Mouse (Mus musculus) adrenal gland, adult 10 weeks (tissue): ENCODE measurements around the gene Epdr1. TPM values are rescaled to one million over a fixed set of nuclear protein-coding genes. Genes with fewer than 3 reads are reported as not detected.

ENCODE experiments used
- polyA plus RNA-seq: library from polyadenylated mRNA; stranded (reverse); fragments of 350-450 nt; fragmentation: Illumina TruSeq; extraction: RNeasy Lipid Tissue Mini Kit (QIAGEN cat#74804); gene quantifications from one replicate; pipeline ENCODE4 v1.2.3, GENCODE M21; 2014; ENCODE audit warnings: low read depth, low replicate concordance

The Epdr1 gene
- polyA plus RNA-seq, result 32.6 TPM

DNA sequence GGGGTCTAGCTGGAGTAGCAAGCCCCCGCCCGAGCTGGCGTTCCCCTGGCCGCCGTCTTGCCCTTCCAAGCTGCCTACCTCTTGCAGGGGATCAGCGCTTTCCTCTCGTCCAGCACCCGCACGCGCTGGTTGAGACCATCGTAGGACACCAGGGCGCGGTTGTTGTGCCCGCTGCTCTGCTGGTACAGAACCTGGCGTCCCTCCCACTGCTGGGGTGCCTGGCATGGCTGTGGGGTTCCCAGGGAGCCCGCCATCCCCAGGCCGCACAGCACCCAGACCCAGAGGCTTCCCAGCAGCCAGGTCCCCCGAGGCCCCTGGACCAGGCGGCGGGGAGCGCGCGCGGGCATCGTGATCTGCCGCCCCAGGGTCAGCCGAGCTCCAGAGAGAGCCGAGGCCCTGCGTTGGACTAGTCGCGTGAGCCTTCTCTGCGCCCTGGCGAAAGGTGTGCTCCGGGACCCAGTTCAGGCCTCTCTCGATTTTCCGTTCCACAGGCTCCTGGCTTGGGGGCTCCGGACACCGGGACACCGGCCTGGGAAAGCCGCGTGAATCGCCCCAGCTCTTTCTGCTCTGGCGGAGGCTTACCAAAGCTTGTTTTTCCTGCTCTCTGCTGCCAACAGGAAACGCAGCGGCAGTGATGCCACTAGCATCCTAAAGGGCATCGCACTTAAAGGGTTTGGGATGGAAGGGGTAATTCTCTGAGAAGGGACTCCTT lies at the start of gene Epdr1:
Gene Epdr1, minus strand, starts transcription at position 712 of the 712 bp plus-strand sequence.

DNA sequence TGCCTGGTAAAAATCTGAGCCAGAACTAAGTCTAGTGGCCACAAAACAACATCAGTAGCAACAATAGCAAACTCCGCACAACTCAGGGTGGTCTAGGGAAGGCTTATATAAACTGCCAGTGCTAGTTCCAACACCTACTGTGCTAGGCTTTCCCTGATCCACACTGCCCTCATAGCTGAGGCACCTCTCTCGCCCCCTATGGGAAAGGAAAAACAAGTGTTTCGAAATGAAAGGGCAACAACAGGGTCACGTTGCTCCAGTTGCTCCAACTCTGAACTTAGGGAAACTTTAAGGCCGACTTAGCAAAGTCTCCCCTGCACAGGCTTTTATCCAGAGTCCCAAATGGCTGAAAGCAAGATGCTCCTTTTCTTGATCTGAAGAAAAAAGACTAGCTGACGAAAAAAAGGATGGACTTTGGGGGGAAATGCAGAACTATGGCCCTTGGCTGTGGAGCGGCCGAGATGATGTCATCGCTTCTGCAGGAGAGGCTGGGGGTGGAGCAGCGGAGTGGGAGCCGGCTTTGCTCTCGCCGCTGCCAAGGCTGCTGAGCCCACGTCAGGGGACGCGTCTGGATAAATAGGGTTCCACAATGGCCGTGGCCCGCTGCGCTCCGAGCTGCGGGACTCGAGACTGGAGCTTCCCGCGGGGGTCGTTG lies 3.0 kb upstream of the Epdr1 start, which contains the start of gene Sfrp4:
Gene Sfrp4, plus strand, starts transcription at position 532 of the 655 bp plus-strand sequence.

Other genes starting within 250 kb of the Epdr1 start
- gene Stard3nl, start 224.1 kb downstream of the Epdr1 start, polyA plus RNA-seq, result 30.7 TPM
- 4.7 TPM for gene Sfrp4, start 3.2 kb upstream of the Epdr1 start, polyA plus RNA-seq
- gene Nme8, start 77.9 kb upstream of the Epdr1 start, polyA plus RNA-seq, result not detected
- 3.3 TPM for gene Gpr141, start 204.3 kb upstream of the Epdr1 start, polyA plus RNA-seq